In genomic region chr11:67602711-67603369, GRCm38 (mm10) we compare ENCODE assay signal across 15 mouse cellular contexts.
A peak's percentile ranks its signal among the peaks of the same experiment; 100 is the strongest.
DNase-seq lines count a peak whose midpoint lies in the region; ATAC-seq lines count a peak whose summit lies in the region.
"Had no signal": no experiment of that assay in that cellular context is flagged by ENCODE, and none has a peak within 500 bp of the region (broad histone marks: within the 10 kb centered on the region; RNA-seq: fewer than 3 reads in every experiment).

No protein-coding gene starts in this region.

- peak; percentile 75; the same call in 1 of the 2 replicates for ATAC-seq in embryonic facial prominence, embryonic 11.5 days (replicated peaks; ENCODE audit: insufficient number of reproducible peaks, low FRiP score, low TSS enrichment, low read depth)
- peak; percentile 49; the same call in 1 of the 2 replicates for ATAC-seq in hindbrain, embryonic 11.5 days (ENCODE audit: low FRiP score)
- no peak for ATAC-seq in midbrain, embryonic 14.5 days (ENCODE audit: low FRiP score, low TSS enrichment)
- ATAC-seq: intestine, postnatal 0 days; liver, postnatal 0 days had no signal

- no peaks in the 10 kb centered on the region for H3K4me1 ChIP-seq in embryonic facial prominence, embryonic 11.5 days (ENCODE audit: control insufficient read depth, insufficient read depth, low read length)
- H3K4me1 ChIP-seq in hindbrain, embryonic 11.5 days (replicated peaks; ENCODE audit: control insufficient read depth, insufficient read depth, low read length) = peaks cover 4% of the 10 kb centered on the region
- peaks cover 9% of the 10 kb centered on the region for H3K4me1 ChIP-seq in midbrain, embryonic 14.5 days (ENCODE audit: control insufficient read depth, insufficient read depth, low read length)
- H3K4me1 ChIP-seq: heart, embryonic 15.5 days had no signal

- no peak overlapping the region for H3K4me2 ChIP-seq in embryonic facial prominence, embryonic 11.5 days (ENCODE audit: low read depth, low read length)
- H3K4me2 ChIP-seq in hindbrain, embryonic 11.5 days (replicated peaks; ENCODE audit: low read depth, low read length) = no peak overlapping the region
- H3K4me2 ChIP-seq in midbrain, embryonic 14.5 days (ENCODE audit: low read length) = no peak overlapping the region
- H3K4me2 ChIP-seq: embryonic facial prominence, embryonic 13.5 days; heart, embryonic 15.5 days; limb, embryonic 12.5 days had no signal

- no peak overlapping the region for H3K4me3 ChIP-seq in embryonic facial prominence, embryonic 11.5 days (ENCODE audit: low read depth, low read length)
- H3K4me3 ChIP-seq in hindbrain, embryonic 11.5 days (ENCODE audit: low read depth, low read length) = no peak overlapping the region
- H3K4me3 ChIP-seq in midbrain, embryonic 14.5 days (replicated peaks; ENCODE audit: low read depth, low read length) = no peak overlapping the region
- H3K4me3 ChIP-seq: embryonic facial prominence, embryonic 13.5 days; heart, embryonic 15.5 days; limb, embryonic 12.5 days had no signal

- H3K36me3 ChIP-seq in embryonic facial prominence, embryonic 11.5 days (replicated peaks; ENCODE audit: control insufficient read depth, insufficient read depth, low read depth, low read length) = no peaks in the 10 kb centered on the region
- H3K36me3 ChIP-seq in hindbrain, embryonic 11.5 days (ENCODE audit: control insufficient read depth, insufficient read depth, low read length) = no peaks in the 10 kb centered on the region
- no peaks in the 10 kb centered on the region for H3K36me3 ChIP-seq in midbrain, embryonic 14.5 days (ENCODE audit: control insufficient read depth, insufficient read depth, low read length)
- H3K36me3 ChIP-seq: embryonic facial prominence, embryonic 13.5 days; heart, embryonic 15.5 days; limb, embryonic 12.5 days had no signal

- DNase-seq in brain, adult 2 months (ENCODE audit: low read depth, low spot score) = peak; percentile 60
- no peak for DNase-seq in embryonic facial prominence, embryonic 11.5 days (ENCODE audit: low spot score)
- DNase-seq in hindbrain, embryonic 11.5 days (ENCODE audit: low spot score) = peak; percentile 15
- peak; percentile 54 for DNase-seq in midbrain, embryonic 14.5 days
- no peak for DNase-seq in heart, adult 9 months (ENCODE audit: low spot score in 2 of 2)
- DNase-seq in lung, adult 18-20 months = no peak
- no peak for DNase-seq in layer of hippocampus, adult 8-10 months (ENCODE audit: low spot score in 2 of 2)
- DNase-seq: adrenal gland, postnatal 10 days; liver, postnatal 0 days; right cerebral cortex, postnatal 4 days had no signal

- 51% methylated on average over 12 of the region's 12 CpGs for WGBS in embryonic facial prominence, embryonic 11.5 days
- WGBS in hindbrain, embryonic 11.5 days = 26% methylated on average over 12 of the region's 12 CpGs
- WGBS in midbrain, embryonic 14.5 days = 37% methylated on average over 12 of the region's 12 CpGs

- H3K27me3 ChIP-seq in embryonic facial prominence, embryonic 11.5 days (ENCODE audit: control insufficient read depth, insufficient read depth, low read length) = no peaks in the 10 kb centered on the region
- H3K27me3 ChIP-seq in hindbrain, embryonic 11.5 days (ENCODE audit: control insufficient read depth, insufficient read depth, low read length) = no peaks in the 10 kb centered on the region
- H3K27me3 ChIP-seq in midbrain, embryonic 14.5 days (ENCODE audit: control insufficient read depth, insufficient read depth, low read length) = no peaks in the 10 kb centered on the region
- H3K27me3 ChIP-seq: CH12.LX; embryonic facial prominence, embryonic 13.5 days; heart, embryonic 15.5 days; limb, embryonic 12.5 days had no signal

- no peak overlapping the region for H3K9ac ChIP-seq in embryonic facial prominence, embryonic 11.5 days (replicated peaks; ENCODE audit: low read length)
- H3K9ac ChIP-seq in hindbrain, embryonic 11.5 days (ENCODE audit: low read depth, low read length) = no peak overlapping the region
- no peak overlapping the region for H3K9ac ChIP-seq in midbrain, embryonic 14.5 days (replicated peaks; ENCODE audit: low read length)
- H3K9ac ChIP-seq: embryonic facial prominence, embryonic 13.5 days; heart, embryonic 15.5 days; limb, embryonic 12.5 days; liver, postnatal 0 days had no signal

- H3K27ac ChIP-seq in embryonic facial prominence, embryonic 11.5 days (replicated peaks; ENCODE audit: low read depth, low read length) = no peak overlapping the region
- H3K27ac ChIP-seq in hindbrain, embryonic 11.5 days (ENCODE audit: low read depth, low read length) = no peak overlapping the region
- peak overlapping the region; percentile 49; the same call in 1 of the 2 replicates for H3K27ac ChIP-seq in midbrain, embryonic 14.5 days (replicated peaks; ENCODE audit: low read depth, low read length)
- H3K27ac ChIP-seq: embryonic facial prominence, embryonic 13.5 days; heart, embryonic 15.5 days; limb, embryonic 12.5 days had no signal

- no peaks in the 10 kb centered on the region for H3K9me3 ChIP-seq in embryonic facial prominence, embryonic 11.5 days (replicated peaks; ENCODE audit: control insufficient read depth, low read length)
- H3K9me3 ChIP-seq in hindbrain, embryonic 11.5 days (ENCODE audit: control insufficient read depth, low read length) = no peaks in the 10 kb centered on the region
- H3K9me3 ChIP-seq in midbrain, embryonic 14.5 days (ENCODE audit: control insufficient read depth, low read length) = no peaks in the 10 kb centered on the region
- H3K9me3 ChIP-seq: embryonic facial prominence, embryonic 13.5 days; heart, embryonic 15.5 days; limb, embryonic 12.5 days had no signal

Comparison
In these comparisons a context has a peak if more than half of its experiments do, and no peak if none do; other contexts are left out.
1. DNase-seq: peak in brain, adult 2 months (single experiment), hindbrain, embryonic 11.5 days (single experiment) and midbrain, embryonic 14.5 days (single experiment); none in embryonic facial prominence, embryonic 11.5 days (single experiment), heart, adult 9 months (0 of 2), lung, adult 18-20 months (0 of 2) and layer of hippocampus, adult 8-10 months (0 of 2).